Mouse (Mus musculus) stomach, adult 2 months (tissue): Measurements from ENCODE around the gene Robo2. TPM values are rescaled to one million over a fixed set of nuclear protein-coding genes. Genes with fewer than 3 reads are reported as not detected.

Experiments
- polyA plus RNA-seq: library from polyadenylated mRNA; depleted of rRNA; stranded (reverse); fragments of >200 nt; gene quantifications from 2 replicates; pipeline ENCODE4 v1.2.3, GENCODE M21; 2012; rRNA removed

Gene Robo2
- polyA plus RNA-seq: 2.0 and 2.4 TPM in 2 replicates

DNA sequence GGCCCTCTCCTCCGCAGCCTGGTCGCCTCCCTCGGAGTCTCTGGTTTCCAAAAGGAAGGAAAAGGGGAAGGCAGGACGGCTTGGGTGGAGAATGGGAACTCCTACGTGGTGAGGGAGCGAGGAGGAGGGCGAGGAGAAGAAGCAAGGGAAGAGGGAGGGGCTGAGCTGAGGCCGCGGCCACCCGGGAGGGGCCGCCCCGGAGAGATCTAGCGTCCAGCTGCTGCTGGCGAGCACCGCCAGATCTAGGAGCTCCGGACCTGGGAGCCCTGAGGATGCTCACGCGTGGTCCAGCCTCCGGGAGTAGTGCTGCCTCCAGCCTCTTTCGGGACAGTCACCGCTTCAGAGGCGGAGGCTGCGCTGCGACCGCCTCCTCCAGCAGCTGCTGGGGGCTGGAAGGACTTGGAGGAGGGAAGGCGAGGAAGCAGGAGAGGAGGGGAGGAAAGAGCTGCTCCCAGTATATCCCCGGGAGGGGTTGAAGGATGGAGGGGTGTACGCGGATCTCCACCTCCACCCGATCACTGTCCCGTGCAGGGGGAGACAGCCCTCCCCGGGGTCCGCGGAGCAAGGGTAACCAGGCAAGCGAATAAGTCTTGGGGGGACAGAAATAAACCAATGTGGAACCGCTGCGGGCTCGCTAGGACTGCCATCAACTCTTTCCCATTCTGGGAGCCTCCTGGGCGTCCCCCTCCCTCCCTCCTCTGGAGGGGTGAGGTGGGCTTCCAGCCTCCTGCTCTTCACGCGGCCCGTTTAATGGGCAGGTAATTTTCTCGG lies at the start of gene Robo2:
Robo2 (minus strand) TSS at position 345 of the 771 bp plus-strand sequence.

